Mouse (Mus musculus): ENCODE data around the gene Tmem123.
A peak's percentile ranks its signal among the peaks of the same experiment; 100 is the strongest.

The Tmem123 gene

DNA sequence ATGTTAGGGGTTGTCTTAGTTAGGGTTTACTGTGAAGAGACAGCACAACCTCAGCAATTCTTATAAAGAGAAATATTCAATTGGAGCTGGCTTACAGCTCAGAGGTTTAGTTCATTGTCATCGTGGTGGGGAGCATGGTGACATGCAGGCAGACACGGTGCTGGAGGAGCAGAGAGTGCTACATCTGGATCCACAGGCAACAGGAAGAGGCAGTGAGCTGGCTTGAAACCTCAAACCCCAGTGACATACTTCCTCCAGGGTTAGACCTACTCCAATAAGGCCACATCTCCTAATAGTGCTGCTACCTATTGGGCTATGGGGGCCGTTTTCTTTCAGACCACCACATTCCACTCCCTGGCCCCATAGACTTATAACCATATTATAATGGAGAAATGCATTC lies 12.1 kb downstream of the Tmem123 start:
- DNase-seq = no peak

DNA sequence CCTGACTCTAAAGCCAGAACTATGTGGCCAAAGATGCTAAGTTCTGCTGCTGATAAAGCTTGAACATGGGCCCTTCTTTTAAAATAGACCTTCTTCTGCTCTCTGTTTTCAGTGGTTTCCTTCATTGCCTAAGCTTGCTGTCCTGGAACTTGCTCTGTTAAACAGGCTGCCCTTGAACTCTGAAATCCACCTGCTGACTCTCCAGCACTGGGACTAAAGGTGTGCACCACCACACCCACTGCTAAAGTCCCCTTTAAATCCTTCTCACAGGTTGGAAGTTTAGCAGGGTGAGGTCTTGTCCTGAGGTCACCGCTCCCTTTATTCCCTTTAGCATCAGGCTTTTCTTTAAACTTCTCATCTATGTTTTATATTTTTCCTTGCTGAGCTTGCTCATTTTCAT lies 13.1 kb downstream of the Tmem123 start:
- no peak for DNase-seq

DNA sequence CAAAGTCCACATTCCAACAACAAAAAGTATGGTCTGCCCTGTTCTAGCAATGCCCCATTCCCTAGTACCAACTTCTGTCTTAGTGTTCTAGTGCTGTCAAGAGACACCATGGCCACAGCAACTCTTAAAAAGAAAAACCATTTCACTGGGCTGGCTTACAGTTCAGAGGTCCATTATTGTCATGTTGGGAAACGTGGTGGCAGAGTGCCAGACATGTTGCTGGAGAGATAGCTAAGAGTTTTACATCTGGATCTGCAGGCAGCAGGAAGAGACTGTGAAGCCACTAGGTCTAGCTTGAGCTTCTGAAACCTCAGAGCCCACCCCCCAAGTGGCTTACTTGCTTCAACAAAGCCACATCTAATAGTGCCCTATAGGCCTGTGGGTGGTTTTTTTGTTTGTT lies 13.8 kb downstream of the Tmem123 start:
- no peak for DNase-seq

DNA sequence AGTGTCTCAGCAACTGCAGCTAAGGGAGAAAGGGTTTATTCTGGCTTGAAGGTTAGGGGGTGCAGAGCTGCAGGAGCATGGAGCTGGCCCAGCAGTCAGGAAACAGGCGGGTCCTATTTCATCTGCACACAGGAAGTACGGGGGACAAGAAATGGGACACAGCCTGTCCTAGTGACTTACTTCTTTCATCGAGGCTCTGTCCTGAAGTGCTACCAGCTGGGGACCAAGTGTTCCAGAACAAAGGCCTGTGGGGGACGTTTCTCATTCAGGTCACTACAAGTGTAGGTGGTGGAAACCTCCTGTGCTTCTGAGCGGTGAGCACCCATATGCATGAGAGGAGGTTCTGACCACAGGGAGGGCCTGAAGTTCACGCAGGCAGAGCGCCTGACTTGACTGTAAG lies 14.9 kb downstream of the Tmem123 start:
- no peak for DNase-seq

DNA sequence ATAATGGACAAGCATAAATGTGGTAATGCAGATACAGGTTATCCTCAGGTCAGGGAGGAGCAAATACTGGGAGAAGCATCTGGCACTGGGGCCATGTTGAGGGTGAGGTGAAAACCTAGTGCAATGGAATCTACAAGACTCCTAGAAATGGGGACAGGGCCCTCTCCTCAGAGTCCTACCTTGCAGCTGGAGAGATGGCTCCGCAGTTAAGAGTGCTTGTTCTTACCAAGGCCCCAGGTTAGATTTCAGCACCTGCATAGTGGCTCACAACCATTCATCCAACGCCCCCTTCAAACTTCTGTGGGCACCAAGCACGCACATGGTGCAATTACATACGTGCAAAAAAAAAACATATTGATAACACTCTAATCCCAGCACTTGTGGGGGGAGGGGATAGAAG lies 15.9 kb downstream of the Tmem123 start:
- no peak for DNase-seq

DNA sequence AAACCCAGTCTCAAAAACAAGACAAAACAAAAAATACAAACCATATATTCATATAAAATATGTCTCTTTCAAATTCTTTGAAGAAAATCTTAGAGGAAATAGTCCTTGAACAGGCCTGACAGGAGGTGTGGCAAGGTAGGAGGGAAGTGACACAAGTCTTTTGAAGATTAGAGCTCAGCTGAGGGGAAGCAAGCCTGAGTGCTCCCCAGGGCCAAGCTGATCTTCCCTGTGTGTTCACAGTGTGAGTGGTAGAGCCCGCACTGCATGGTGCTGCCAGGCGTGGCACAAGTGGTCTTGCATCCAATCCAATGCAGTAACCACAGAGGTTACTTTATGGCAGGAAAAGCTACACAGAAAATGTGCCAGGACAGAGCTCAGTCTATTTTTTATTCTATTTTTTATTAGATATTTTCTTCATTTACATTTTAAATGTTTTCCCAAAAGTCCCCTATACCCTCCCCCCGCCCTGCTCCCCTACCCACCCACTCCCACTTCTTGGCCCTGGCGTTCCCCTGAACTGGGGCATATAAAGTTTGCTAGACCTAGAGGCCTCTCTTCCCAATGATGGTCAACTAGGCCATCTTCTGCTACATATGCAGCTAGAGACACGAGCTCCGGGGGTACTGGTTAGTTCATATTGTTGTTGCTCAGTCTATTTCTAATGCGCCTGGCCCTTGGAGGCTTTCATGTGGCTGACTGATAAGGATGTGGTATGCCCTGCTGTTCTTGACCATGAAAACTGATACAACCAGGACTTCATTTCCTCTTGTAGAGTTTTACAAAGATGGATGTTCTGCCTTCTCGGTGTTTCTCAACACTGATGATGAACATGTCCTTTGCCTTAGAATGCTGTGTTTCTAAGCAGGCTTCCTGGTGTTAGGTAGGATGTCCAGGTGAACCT lies 16.7 kb downstream of the Tmem123 start:
- no peak for DNase-seq

DNA sequence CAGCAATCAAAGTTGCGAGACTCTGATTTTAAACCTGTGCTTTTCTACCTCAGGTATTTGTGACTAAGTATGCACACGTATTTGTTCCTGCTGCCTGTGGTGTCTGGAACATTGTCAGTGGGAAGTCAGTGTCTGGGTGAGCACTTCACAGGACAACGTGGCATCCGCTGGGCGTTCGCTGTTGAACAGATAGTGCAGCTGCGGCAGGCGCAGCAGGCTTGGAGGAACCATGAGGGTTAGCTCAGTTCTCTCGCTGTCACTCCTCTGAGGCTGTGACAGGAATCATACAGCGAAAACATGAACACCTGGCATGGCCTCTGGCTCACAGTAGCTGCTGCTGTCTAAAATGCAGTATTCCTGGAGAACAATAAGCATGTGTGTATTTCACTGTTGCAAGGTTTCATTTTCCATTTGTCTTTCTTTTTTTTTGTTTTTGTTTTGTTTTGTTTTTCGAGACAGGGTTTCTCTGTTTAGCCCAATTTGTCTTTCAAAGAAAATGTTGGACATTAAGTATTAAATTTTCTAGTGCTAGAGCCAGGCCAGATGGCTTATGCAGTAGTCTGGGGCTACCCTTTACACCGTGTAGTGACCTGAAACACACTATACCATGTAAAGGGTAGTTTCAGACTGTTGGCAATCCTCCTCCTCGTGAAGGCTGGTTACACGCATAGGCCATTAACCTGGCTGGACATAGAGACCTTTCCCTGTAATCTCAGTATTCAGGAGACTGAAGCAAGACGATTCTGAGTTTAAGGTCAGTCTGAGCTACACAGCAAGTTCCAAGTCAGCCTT lies 20.2 kb downstream of the Tmem123 start:
- no peak for DNase-seq

DNA sequence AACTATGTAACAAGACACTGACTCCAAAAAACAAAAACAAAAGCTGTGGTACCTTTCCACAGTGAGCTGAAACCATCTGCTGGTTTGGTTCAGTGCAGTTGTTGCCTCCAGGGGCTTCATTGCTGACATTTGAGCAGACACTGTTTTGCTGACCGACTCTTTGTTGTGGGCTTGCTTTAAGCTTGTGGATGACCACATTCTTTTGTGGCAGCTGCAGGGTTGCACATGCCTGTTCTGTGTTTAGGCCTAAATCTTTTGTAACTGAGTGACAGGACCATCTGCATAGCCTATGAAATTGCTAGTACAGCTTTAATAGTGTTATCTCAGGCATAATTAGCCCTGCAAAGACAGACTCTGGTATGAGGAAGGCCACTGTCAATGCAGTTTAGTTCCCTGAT lies 20.8 kb downstream of the Tmem123 start:
- DNase-seq = no peak

DNA sequence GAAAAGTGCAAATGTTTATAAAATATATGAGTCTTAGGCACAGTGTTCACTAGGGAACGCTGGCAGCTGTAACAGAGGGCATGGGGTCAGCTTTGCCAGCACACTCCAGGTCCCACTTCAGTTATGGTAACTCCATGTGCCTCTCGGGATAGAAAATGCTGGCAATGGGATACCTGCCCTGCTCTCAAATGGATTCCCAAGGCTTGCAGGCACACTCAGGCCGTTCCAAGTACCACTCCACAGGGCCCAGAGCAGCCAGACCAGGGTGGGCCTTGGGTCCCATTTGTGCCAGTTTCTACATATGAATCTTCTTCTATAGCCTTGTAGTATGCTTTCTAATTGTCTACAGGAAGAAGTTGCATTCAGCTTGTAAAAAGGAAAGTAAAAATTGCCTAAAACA lies 21.6 kb downstream of the Tmem123 start:
- no peak for DNase-seq

DNA sequence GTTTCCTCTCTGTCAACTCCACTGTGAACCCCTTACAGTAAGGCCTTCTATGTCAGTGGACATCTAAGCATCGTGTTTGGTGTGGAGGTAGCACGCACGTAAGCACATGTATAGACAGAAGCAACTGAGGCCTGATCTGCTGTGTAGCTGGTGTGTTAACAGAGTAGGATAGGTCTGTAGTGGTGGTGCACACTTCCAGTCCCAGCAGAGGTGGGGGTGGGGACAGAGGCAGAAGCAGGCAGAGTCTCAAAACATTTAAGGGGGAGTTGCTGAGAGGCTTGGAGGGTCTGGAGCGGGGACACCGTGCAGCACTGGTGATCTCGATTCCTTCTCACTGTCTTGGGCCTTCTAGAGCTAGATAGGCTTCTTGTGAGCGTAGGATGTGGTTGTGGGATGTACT lies 22.2 kb downstream of the Tmem123 start:
- DNase-seq = no peak

DNA sequence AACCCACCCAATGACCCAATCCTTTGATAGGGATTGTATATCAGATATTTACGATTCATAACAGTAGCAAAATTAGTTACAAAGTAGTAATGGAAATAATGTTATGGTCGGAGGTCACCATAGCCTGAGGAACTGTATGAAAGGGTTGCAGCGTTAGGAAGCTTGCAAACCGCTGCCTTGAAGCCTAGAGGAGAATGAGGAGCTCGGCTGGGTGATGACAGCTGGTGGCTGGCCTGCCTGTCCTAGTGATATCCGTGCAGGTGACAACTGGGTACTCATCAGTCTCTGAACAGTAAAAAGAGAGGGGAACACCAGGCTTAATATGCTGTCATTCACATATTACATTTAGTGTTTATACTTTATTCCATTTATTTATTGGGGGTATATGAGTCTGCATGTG lies 24.6 kb downstream of the Tmem123 start:
- no peak for DNase-seq

DNA sequence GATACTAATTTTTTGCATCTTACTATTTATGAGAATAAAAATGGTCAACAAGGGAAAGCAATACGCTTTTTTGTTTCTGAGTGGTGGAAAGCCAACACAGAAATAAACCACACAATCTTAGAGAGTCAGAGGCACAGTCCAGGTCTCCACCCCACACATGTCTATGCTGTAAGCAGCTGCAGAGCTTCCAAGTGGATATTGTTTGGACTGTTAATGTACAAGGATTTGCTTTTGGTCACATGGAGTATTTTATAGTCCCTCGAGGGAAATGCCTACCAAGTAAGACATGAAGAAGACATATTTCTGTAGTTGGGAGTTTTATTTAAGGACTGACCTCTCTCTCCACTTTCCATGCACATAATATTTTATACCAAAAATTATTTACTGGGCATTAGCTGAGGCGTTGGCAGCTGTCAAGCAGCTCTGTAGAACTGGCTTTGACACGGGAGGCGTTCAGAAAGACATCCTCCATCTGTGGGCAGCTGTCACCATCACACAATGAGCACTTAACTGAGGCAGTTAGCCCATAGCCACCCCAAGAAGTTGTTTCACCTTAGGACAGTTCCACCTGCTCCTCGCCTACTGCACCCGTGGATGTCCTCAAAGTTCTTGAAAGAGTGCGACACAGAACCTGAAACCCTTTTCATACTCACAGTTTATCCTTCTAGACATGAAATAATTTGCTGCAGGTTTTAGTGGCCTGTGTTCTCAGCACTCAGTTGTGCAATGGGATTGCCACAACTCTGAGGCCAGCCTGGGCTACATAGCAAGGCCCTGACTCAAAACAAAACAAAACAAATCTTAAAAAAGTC lies 26.1 kb downstream of the Tmem123 start:
- DNase-seq = no peak

DNA sequence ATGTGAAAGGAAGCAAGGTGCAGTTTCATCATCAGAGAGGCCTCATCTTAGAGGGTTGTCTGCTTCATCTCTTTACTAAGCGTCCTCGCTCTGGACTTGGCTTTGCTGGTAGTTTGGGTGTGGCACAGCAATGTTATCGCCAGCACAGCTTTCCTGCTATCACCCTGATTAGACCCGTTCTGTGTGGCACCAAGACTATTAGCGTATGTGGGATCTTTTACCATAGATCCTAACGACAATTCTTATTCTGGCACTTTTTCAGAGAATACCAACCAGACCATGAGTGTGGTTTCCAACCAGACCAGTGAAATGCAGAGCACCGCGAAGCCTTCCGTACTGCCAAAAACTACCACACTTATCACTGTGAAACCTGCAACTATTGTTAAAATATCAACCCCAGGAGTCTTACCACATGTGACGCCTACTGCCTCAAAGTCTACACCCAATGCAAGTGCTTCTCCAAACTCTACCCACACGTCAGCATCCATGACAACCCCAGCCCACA lies 26.8 kb downstream of the Tmem123 start:
- DNase-seq = no peak

DNA sequence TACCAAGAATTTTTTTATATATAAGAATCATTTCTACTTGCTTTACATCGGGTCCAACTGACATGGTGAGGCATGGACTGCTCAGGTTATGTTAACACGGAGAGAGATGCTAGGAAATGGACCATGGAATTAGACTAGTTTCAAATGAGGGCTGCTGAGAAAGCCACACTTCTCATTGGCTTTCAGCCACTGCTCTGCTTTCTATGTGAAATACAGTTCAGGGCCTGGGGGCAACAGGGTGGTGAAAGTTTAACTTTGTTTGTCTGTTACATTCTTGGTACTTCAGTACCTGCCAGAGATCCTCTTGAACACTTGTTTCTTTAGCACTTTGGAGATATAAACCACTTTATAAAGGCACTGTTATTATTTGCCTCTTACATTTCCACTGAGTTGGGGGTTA lies 29.7 kb downstream of the Tmem123 start:
- peak; percentile 53 for DNase-seq

DNA sequence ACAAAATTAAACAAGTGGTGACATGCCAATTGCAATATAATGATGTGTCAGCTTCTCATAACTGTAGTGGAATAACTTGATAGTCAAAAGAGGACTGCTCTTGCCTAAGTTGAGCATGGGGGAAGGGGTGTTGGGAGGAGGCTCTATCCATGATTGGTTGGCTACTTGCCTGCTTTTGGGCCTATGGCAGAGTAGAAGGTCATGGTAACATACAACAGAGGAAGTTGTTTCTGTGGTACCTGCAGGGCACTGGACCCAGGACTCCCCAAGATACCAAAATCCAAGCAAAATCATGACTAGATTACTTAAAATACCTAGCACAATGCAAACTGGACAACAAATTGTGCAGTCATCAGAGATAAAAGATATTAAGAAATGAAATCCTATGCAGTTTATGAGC lies 31.7 kb downstream of the Tmem123 start:
- DNase-seq = no peak

DNA sequence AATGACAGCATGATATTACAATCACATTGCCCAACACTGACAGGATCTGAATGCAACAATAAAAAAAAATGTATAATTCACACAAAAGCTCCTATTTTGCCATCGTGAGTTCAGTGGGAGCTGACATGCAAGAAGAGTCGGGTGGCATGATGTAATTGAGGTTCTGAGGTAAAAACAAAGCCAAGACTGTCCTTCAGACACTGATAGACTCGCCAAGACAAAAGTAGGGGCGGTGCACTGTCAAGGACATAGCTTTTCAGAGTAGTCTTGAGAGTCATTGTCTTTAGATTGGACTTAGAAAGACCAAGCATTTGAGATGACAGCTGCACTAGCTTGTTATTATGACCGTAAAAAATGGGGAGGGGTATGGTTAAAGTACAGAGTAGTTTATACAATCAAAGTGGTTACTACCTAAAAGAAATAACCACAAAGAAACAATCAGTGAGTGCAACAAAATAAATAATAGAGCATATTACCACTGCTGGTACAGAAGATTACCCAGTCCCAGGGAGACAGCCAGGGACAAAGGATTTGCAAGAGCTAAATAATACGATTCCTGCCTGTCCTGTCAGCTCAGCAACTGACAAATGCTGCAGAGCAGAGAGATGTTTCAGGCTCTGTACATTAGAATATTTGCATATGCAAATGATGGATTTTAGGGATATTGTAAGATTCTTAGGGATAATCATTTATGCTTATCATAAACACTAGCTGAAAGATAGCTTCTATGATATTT lies 32.5 kb downstream of the Tmem123 start:
- no peak for DNase-seq

DNA sequence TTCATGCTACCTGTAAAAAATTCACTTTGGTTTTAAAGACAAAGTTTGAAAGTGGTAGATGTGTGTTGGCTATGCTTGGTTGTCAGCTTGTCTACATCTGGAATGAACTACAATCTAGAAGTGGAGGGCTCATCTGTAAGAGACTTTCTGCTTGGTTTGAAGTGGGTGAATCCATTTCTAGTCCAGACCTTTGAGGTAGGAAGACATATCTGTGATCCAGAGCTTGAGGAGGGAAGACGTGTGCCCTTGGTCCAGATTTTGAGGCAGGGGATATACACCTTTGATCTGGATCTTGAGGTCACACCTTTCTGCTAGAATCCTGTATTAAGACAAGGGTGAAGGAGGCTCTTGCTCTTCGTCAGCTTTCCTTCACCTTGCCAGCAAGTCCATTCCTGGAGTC lies 33.7 kb downstream of the Tmem123 start:
- DNase-seq = no peak

DNA sequence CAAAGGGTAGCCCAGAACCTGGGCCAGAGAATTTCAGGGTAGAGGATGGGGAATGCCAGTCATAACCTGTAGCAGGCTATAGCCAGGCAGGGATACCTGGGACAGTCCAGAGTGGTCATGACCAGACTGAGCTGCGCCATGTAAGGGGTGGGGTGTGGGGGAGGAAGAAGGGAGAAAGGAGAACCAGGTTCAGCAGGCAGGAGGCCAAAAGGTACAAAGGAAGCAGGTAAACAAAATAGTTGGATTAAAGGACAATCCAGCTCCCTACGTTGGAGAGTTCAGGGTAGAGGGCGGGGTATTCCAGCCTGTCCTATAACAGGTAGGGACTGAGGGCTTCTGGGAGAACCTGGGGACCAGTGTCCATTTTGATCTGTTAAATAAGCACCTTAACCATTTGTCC lies 34.7 kb downstream of the Tmem123 start:
- peak; percentile 33 for DNase-seq

DNA sequence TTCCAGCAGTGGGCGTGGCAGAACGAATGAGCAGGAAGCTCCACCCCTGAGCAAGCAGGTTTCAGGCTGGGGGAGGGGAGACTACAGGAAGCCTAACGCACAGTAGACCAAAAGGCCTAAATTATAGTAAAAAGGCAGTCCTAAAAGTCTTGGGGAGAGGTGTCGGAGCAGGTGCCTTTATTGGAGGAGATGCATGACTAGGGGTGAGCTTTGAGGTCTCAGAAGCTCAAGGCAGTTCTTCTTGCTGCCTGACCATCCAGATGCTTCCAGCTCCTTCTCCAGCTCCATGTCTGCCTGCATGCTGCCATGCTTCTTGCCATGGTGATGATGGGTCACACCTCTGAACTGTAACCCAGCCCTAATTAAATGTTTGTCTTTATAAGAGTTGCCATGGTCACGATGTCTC lies 41.3 kb downstream of the Tmem123 start:
- no peak for DNase-seq

DNA sequence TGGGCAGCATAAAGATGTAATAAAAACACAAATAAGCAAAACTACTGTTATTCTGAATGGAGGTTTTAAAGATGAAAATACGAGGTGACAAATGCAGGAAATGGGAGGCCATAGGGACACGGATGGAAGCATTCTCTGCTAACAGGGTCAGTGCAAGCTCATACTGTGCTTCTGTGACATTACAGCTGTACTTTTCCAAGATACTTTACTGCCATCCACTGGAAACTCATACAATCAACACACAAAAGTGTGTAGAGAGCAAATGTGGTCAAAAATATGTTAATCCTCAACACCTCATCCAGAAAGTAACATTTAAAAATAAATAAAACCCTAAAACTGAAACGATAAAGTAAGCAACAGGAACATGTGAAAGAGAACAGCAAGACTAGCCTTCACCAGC lies 58.9 kb downstream of the Tmem123 start:
- no peak for DNase-seq

DNA sequence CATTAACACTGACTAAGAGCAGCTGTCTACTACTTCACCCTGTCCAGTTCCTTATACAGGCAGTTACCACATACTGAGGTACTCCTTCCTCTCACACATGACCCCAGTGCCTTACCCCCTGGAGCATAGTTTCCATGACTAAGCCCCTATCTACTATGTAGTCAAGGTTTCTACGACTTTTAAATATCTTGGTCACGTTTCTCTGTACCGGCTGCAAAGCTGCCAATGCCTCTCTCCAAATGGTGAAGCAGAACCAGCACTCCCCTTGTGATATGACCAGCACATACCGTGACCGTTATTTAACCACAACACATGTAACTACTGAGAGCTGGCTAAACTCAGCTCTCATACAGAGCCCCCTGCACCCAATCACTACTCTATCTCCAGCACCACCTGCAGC lies 61.1 kb downstream of the Tmem123 start:
- no peak for DNase-seq

DNA sequence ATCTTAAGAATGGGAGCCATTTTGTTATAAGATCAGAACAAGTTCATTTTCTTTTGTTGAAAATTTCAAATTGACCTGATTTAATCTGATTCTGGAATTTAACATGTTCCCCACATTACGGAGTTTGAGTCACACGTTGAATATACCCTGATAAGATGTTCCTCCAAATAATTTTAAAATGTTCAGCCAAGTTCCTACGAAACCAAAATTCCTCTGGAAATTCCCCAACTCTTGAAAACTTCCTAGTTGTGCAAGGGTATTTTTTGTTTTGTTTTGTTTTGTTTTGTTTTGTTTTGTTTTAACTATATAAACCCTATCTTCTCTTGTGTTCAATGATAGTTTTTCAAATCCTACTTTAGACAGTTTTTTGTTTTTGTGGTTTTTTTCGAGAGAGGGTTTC lies 64.9 kb downstream of the Tmem123 start:
- DNase-seq = no peak
